Mouse (Mus musculus): ENCODE measurements around the gene Taf9b. TPM values are rescaled to one million over a fixed set of nuclear protein-coding genes. Genes with fewer than 3 reads are reported as not detected.

The Taf9b gene
- total RNA-seq, 4 experiments from 2014 or later: 24.1 to 29.2 (median 26.8) TPM

Other genes with a start within 250 kb of the Taf9b start
- gene Magt1, start 209.3 kb downstream of the Taf9b start, total RNA-seq (2022): 10 to 100 TPM; 16.4 to 23.0 (median 17.1) TPM
- gene Cox7b, start 205.5 kb downstream of the Taf9b start, total RNA-seq (2022): 100 to 1,000 TPM; 293 to 338 (median 317) TPM
- gene Atp7a, start 193.9 kb downstream of the Taf9b start, total RNA-seq (2022): 1 to 10 TPM; 8.2 to 9.3 (median 8.7) TPM
- gene Tlr13, start 78.0 kb downstream of the Taf9b start, total RNA-seq (2022): 1 to 10 TPM in 3 of 4 experiments, under 1 TPM in 1; 0.95 to 6.3 (median 3.9) TPM
- gene Pgk1, start 34.1 kb downstream of the Taf9b start, total RNA-seq (2022): 100 to 1,000 TPM; 431 to 479 (median 458) TPM
- gene Fnd3c2, start 34.2 kb upstream of the Taf9b start, total RNA-seq (2022): not detected

All from layer of hippocampus, adult 8-10 months (tissue).